Mouse (Mus musculus) kidney, adult 8-10 months (tissue): Measurements from ENCODE around the gene Ttll13.

Experiments used
- DNase-seq, 2 experiments: peaks; one replicate each; pipeline ENCODE4 v3.0.0; 2022

The Ttll13 gene

DNA sequence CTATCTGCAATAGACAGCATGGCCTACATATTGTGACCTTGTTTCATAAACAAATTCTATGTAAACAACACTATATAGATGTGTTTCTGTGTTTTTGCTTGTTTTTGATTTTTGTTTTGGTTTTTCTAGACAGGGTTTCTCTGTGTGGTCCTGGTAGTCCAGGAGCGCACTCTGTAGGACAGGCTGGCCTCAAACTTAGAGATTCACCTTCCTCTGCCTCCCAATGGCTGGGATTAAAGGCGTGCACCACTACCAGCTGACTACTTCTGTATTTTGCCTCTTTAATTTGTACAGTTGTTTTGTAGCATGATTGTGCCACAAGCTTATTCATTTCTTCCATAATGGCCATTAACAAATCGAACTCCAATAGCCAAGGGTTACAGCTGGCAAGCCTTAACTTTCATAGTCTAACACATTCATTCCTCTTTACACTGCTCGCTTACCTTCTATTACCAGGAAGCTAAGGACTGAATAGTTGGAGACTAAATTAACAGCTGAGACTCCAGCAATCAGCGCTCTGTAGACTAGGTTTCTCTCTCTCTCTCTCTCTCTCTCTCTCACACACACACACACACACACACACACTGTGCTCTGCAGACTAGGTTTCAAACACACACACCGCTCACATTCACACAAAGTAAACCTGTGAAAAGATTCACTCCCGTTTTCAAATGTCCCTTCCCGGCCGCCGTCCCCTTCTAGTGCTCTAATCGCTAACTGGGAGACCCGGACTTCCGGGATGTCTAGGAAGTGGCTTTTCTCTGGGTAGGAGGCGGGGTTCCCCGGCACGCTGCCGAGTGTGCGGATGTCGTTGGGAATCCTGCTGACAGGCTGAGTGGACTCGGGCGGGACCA, 22.9 kb downstream of the Ttll13 start, which contains the start of gene Vps33b:
TSS of gene Vps33b (plus strand) at position 753 of the 854 bp plus-strand sequence.
- DNase-seq = peak; percentile 94 to 98

DNA sequence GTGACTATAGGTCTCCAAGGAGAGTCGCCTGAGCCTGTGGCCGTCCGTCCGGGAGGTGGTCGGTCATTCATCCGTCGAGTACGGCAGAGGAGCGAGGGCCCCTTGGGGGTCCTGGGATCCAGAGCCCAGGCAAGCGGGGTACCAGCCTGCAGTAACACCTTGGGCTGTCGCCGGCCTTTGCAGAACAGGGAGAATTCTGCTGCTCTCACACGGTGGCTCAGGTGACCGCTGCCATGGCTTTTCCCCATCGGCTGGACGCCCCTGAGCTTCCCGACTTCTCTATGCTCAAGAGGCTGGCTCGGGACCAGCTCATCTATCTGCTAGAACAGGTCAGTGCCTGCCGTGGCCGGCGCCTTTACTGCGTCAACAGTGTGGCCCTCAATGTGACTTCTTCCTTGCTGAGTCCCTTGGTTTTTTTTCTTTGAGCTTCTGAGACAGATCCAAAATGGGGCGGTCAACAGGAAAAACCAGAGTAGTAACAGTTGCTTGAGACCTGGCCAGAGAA, 23.6 kb downstream of the Ttll13 start:
- DNase-seq = peak; percentile 43 to 46

DNA sequence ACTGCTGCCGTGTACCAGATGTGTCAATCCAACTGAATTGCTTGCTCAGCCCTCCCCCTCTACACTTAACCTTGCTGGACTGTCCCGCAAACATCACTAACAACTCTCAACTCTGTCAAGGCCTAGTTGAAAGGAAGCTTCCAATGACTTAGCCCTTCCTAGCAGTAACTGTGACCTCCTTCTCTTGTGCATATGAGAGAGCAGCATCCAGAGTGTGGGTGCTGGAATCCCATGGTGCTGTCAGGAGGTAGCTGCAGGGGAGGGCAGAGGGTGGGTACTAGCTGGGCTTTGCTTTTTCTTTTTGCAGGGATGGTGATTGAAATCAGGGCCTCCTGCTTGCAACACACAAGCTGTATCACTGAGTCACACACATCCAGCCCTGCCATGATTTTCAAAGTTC, 27.3 kb downstream of the Ttll13 start:
- DNase-seq = no peak

DNA sequence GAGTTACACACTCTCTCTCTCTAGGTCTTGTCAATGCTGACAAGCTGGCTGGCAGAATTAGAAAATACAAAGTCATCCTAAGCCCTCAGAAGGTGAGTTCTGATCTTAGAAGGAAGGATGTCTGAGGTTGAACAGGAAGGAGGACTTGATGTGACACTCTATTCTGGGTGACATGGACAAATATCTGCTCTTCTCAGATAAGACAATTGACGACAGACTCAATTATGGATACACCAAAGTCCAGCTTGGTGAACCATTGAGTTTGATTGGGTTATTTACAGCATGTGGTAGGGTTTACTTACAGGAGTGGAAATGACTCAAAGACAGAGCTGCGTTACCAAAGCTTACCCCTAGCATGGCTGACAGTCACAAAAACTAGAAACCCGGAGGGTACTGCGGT, 30.2 kb downstream of the Ttll13 start:
- DNase-seq = no peak

DNA sequence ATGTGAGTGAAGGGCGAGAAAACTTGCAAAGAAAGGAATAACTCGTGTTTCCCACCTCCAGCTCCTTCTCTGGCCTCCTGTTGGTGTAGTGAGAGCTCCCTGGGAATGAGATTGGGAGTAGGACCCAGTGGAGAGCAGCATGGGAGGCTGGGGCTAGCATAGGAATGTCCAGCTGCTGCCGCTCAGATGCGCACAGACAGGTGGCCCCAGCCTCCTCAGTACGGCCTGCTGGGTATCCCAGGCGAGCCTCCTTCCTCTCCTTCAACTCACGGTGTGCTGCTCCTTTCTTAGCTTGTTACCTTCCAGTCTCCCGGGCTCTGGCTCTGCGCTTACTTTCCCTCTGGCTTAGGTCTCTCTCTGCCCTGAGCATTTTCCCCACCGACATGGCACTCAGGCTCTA, 33.9 kb downstream of the Ttll13 start:
- no peak for DNase-seq

DNA sequence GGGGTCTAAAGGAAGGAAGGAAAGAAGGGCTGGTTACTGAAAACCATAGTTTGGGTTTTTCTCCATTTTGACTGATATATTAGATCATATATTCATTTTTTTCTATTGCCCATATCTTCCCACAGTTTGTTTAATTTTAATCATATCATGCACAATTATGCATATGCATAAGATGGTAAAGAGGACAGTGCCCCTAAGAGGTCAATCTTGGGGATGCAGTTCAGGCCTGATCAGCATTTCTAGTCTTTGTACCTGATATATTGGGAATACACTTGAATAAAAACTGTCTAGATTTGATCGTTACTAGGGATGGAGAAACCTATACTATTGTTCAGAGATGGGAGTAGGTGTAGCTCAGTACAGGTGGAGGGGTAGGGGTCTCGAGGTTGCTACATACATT, 34.8 kb downstream of the Ttll13 start:
- no peak for DNase-seq

DNA sequence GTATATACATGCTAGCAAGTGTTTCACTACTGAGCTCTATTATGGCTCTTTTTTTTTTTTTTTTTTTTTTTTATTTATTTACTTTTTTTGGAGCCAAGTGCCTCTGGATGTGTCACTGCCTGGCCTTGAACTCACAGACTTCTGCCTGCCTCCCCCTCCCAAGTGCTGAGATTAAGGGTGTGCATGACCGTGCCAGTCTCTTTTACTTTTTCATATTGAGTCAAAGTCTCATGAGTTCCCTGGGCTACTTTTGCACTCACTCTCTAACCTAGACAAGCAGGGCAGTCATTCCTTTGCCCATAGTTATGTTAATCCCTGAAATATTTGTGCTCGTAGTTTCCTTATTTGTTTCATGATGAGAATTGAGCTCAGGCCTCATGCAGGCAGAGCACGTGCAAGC, 35.5 kb downstream of the Ttll13 start:
- no peak for DNase-seq

DNA sequence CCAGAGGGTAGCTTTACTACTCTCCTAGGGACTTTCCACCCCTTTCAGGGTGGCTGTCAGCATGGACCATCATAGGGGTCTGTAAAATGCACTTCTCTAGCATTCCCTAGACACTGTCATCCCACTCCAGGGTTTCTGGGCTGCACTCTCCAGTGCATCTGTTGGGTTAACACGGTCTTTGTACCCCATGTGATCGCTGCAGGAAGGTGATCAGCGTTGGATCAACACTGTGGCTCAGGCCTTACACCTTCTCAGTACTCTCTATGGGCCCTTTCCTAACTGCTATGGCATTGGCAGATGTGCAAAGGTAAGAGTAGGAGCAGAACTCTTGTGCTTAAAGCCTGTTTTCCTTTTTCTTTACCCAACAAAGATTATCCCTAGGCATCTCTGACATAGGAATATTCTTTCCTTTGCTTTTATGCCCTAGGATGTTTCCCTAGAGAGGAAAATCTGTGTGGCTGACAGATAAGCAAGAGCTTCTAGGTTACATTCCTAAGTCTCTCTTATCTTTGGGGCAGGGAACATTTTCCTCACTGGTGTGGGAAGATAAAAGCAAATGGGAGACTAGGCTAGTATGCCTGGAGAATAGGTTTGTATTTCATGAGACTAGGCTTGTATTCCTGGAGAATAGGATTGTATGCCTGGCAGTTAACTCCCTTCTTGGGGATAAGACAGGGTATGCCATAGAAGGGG, 37.2 kb downstream of the Ttll13 start:
- DNase-seq = no peak

DNA sequence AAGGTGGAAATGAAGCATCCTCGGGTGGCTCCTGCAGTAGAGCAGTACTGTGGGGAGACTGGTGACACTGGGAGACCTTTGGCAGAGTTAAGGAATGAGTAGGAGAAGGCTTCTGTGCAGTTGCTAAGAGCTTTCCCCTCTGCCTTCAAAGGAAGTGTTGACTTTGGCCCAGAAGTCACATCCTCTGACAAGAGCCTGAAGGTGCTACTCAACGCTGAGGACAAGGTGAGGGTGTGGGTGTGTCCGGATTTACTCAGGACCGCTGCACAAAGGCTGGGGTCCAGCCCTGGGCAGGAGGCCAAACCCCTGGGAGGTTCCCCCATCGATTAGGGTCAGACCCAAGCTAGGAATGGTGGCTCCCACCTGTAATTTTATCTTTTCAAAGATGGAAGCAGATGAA, 38.2 kb downstream of the Ttll13 start:
- no peak for DNase-seq

DNA sequence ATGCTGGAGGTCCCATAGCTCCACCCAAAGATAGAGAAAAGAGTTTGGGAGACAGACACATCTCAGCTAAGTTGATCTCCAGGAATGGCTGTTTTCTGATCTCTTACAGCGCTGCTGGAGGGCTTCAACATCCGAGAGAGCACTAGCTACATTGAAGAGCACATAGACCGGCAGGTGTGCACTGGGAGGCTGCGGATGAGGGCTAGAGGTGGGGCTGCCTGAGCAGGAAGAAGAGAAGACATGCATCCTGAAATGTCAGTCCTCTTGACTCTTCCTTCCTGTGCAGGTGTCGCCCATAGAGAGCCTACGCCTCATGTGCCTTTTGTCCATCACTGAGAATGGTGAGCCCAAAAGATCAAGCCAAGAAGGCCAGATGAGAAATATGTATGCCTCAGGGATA, 39.5 kb downstream of the Ttll13 start:
- DNase-seq = no peak

DNA sequence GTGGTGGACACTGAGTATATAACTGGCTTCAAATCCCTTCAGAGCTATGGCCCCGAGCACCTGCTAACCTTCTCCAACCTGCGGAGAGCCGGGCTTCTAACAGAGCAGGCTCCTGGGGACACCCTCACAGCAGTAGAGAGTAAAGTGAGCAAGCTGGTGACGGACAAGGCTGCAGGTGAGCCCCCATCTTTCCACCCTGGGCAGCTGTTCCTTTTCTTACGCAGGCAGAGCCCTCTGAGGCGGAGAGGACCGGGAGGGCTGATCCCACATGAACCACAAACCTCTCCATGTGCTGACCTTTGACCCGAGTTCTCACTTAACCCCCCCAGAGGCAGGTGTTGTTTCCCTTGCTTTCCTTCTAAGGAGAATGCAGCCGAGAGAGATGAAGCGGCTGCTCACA, 41.6 kb downstream of the Ttll13 start:
- no peak for DNase-seq

DNA sequence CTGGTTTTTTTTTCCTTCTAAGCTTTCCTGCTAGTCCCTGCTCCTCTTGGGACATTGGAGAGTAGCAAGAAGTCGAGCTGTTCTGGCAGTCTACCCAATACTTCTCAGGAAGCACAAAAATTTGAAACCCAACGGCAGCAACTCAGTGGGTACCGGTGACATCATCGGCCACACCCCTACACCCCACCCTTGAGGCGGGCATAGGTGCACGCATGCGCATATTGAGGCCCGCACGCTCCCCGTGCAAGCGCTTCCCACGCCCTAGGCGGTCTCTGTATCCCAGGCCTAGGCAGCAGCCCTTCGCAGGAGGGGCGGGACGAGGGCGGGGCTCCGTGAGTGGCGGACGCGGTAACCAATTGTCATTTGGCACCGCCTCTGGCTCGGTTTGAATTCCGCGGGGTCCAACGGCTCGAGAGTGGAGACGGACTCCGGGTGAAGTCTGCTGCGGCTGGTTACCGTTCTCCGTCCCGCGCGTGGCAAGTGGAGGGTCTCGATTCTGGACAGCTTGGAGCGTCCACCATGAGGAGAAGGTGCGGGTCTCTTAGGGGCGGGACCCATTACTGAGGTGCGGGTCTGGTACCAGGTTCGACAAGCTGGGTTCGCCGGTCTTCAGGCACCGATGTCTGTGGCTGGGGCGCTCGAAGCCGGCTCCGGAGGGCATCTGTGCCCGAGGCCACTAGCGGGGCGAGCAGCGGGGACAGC, 48.0 kb downstream of the Ttll13 start, which contains the start of gene Prc1:
TSS of gene Prc1 (plus strand) at position 389 of the 702 bp plus-strand sequence.
- peak; percentile 98 to 99 for DNase-seq

DNA sequence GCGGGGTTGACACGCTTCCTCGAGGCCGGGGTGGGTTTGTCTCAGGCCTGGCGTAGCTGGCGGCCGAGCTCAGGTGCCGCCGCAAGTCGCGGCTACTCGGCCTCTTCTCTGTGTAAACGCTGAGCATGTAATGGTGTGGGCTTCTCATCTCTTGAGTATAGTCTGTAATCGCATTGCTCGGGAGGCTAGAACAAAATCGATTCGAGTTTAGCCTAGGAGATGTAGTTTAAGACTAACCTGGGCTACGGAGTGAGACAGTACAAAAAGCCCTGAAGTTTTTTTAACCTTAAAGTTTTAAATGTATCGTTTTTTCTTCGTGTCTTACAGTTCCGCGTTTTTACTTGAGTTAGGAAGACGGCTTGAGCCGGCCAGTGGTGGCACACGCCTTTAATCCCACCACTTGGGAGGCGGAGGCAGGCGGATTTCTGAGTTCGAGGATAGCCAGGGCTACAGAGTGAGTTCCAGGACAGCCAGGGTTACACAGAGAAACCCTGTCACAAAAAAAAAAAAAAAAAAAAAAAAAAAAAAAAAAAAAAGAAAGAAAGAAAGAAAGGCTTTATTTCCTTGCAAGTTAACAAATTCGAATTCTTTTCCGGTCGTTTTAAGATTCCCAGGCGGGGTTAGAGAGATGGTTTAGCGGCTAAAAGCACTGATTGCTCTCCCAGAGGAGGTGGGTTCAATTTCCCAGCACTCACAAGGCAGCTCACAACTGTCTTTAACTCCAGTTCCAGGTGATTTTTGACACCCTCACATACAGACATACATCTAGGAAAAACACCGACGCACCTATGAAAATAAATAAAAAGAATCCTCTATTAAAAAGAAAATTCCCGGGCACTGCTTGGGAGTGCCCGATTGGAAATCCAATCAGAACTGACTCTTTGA, 48.8 kb downstream of the Ttll13 start:
- no peak for DNase-seq

DNA sequence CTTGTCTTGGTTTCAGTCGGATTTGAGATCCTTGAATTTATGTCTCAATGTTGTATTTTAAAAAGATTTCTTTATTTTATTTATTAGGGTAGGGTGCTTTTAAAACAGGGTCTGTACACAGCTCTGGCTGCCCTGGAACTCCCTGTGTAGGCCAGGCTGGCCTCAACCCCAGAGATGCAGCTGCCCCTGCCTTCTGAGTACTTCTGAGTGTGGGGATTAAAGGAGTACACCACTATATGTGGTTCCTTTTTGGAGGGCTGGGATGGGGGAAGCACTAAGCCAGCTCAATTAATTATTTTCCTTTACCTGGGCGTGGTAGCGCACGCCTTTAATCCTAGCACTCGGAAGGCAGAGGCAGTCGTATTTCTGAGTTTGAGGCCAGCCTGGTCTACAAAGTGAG, 50.3 kb downstream of the Ttll13 start:
- no peak for DNase-seq

DNA sequence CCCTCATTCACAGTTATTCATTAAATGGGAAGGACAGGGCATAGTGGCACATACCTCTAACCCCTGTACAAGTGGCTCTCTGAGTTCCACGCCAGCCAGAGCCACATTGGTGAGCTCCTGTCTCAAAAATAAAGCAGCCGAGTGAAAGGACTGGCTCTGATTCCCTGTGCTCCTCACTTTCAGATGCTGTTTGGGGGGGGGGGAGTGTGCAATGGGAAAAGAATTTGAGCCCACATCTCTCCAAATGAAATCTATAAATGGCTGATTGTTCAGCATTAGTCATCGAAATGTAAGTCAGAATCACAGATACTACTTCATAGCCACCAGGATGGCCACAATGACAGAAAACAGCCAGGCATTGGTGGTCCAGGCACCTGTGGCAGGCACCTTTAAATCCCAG, 50.9 kb downstream of the Ttll13 start:
- DNase-seq = no peak

DNA sequence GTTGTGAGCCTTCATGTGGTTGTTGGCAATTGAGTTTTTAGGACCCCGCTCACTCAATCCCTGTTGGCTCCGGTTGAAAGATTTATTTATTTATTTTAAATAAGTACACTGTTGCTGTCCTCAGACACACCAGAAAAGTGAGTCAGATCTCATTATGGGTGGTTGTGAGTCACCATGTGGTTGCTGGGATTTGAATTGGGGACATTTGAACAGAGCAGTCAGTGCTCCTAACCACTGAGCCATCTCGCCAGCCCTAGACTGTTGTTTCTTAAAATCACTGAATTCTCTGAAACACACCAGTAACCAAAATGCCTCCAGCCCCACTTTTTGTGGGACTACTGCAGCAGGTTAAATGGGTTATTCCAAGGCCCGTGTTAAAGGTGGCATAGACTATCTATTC, 52.6 kb downstream of the Ttll13 start:
- DNase-seq = no peak

DNA sequence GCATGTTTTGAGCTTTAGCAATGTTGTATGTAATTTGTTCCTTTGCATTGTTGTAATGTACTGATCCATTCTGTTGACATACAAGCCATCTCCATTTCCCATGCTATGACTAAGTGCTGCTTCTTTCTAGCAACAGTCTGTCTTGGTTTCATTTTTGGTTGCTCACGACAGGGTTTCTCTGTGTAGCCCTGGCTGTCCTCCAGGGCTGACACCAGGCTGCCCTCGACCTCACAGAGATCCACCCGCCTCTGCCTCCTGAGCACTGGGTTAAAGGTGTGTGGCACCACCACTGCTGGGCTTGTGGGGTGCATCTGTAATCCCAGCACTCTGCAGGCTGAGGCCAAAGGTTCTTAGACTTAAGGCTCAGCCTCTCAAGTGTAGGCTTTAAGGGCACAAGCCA, 53.4 kb downstream of the Ttll13 start:
- DNase-seq = no peak

DNA sequence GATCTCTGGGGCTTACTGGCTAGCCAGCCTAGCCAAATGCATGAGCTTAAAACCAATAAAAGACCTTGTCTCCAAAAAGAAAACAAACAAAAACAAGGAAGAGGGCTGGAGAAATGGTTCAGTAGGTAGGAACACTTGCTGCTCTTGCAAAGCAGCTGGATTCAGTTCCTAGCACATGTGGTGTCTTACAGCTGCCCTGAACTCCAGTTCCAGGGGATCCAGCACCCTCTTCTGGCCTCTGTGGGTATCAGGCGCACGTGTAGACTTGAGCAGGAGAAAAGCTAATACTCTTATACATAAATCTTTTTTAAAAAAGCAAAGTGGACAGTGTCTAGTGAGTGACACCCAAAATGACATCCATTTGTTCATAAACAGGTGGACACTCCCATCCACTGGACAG, 55.3 kb downstream of the Ttll13 start:
- DNase-seq = no peak

DNA sequence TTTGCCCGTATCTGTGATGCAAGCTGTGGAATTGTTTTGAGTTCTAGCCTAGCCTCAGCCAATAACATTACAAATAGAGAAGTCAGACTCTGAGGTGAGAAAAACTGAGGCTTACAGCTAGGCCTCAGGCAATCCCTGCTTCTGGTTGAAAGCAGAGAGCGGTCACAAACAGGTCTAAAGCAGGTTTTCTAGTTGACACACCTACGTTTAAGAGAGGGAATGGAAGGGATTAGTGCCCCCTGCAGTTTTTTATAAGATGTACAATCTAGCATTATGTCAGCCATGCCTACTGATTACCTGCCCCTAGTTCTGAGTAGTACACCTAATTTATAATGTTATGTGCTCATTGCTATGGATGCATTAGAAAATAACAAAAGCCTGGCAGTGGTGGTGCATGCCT, 61.6 kb downstream of the Ttll13 start:
- DNase-seq = no peak
